Mouse (Mus musculus): ENCODE data around the gene Lpo. TPM values are rescaled to one million over a fixed set of nuclear protein-coding genes. Genes with fewer than 3 reads are reported as not detected.

Gene Lpo
- not detected for total RNA-seq (2023)

GRCm38 (mm10) chr11:87828239-87828900 lies at the start of gene Lpo:
Gene Lpo (minus strand): TSS chr11:87828289.

DNA sequence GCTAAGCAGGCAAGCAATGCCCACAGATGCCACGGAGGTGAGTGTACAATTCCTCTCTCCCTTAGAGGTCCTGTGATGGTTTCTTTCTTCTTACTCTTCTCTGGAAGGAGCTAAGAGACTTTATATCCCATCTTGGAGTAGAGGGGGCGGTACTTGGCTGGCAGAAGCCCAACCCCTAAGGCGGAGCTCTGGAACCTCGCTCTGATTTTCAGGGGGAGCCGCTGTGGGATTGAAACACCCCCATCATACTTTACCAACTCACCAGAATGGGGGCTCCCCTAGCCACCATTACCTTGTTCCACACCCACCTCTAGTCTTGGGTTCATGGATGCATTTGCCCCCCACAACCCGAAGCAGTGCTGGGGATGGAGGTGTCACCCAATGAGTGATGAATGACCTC lies 47.3 kb upstream of the Lpo start, which contains the start of gene Epx:
Gene Epx, minus strand, starts transcription at position 101 of the 400 bp plus-strand sequence.

DNA sequence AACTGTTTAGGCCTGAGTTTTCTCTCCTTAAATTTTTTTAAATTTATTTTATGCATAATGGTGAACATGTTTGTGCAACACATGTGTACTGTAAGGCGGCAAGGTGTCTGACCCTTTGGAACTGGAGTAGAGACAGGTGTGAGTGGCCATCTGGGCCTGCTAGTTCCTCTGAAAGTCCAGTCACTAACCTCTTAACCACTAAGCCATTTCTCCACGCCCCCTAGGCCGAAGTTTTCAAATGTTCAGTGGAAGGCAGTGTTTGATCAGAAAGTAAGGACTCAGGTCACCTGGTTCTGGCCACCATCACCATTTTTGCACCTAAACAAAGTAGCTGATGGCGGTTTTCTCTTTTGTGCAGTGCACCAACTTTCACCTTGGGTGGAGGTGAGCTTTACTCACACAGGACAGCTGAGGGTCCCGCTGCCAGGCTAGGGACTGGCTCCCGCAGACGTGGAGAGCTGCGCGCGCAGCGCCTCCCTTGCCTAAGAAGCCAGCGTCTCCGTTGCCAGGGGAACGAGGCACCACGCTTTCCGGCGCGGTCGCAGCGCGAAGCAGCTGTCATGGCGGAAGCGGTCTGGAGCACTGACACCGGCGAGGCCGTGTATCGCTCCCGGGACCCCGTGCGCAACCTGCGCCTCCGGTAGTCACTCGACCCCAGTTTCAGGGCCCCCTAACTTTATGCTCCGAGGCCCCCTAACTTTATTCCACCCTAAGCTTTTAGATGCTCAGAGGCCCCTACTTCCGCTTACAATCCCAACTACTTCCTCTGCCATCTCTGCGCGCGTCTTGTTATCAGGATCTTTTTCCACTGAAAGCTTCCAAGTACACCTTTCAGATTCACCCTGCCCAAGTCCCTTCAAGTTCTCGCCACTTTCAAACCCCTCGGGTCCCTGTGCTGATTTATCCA lies 24.9 kb upstream of the Lpo start, which contains the start of gene Mks1:
Gene Mks1, plus strand, starts transcription at position 526 of the 907 bp plus-strand sequence.

GRCm38 (mm10) chr11:87793460-87793859 lies 34.6 kb downstream of the Lpo start, which contains the start of gene Mpo:
Gene Mpo (plus strand): TSS chr11:87793581.

GRCm38 (mm10) chr11:87760301-87761081 lies 67.6 kb downstream of the Lpo start, which contains the start of gene Tspoap1:
Gene Tspoap1 (plus strand): TSS chr11:87760541.

Other genes starting within 250 kb of the Lpo start
- 21.9 TPM for gene Mtmr4, start 236.1 kb downstream of the Lpo start, total RNA-seq (2023)
- gene Hsf5, start 211.1 kb downstream of the Lpo start, total RNA-seq (2023), result 0.15 TPM
- 2.1 TPM for gene Rnf43, start 165.6 kb downstream of the Lpo start, total RNA-seq (2023)
- 135 TPM for gene Supt4a, start 90.7 kb downstream of the Lpo start, total RNA-seq (2023)
- gene Tspoap1, start 67.7 kb downstream of the Lpo start, total RNA-seq (2023), result 5.5 TPM
- gene Mpo, start 34.7 kb downstream of the Lpo start, total RNA-seq (2023), result 0.80 TPM
- 11.3 TPM for gene Mks1, start 24.9 kb upstream of the Lpo start, total RNA-seq (2023)
- gene Epx, start 47.2 kb upstream of the Lpo start, total RNA-seq (2023), result not detected
- gene Olfr462, start 64.0 kb upstream of the Lpo start, total RNA-seq (2023), result not detected
- gene Olfr463, start 69.1 kb upstream of the Lpo start, total RNA-seq (2023), result not detected
- gene Olfr464, start 92.7 kb upstream of the Lpo start, total RNA-seq (2023), result not detected
- 11.6 TPM for gene Dynll2, start 159.2 kb upstream of the Lpo start, total RNA-seq (2023)
- gene Srsf1, start 219.1 kb upstream of the Lpo start, total RNA-seq (2023), result 316 TPM
- gene Vezf1, start 240.0 kb upstream of the Lpo start, total RNA-seq (2023), result 54.1 TPM